Mouse (Mus musculus) kidney, adult 18-20 months (tissue): ENCODE data around the gene Cep70.

ENCODE experiments used
- DNase-seq: peaks from one replicate; pipeline ENCODE4 v3.0.0; 2021

Gene Cep70

DNA sequence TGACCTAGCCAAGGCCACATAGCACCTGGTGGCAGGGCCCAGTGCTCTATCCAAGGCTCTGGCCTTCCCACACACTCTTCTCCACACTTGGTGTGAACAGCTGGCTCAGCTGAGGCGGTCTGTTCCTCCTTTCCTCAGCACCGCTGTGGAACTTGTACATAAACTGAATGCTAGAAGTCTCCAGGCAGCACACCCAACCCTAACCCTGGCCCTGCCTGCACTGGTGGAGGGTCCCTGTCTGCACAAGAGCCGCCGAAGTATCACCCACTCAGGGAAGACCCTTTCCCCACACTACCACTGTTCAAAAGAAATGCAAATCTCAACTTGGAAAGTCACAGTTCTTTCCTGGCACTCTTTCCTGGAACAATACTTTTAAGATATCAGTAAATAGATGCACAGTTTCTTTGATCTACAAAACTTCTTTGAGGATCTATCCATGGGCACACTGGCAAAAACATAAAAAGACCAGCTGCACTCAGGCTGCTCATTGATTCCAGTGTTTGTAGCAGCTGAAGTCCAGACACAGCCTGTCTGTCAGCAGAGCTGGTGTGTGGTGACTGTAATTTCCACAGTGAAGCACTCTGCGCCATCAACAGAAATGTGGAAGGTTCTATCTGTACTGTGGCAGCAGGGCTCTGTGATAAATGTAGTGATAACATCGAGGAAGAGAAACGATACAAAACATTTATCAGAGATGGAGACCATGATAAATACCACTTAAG, 82.2 kb downstream of the Cep70 start:
- DNase-seq = no peak

DNA sequence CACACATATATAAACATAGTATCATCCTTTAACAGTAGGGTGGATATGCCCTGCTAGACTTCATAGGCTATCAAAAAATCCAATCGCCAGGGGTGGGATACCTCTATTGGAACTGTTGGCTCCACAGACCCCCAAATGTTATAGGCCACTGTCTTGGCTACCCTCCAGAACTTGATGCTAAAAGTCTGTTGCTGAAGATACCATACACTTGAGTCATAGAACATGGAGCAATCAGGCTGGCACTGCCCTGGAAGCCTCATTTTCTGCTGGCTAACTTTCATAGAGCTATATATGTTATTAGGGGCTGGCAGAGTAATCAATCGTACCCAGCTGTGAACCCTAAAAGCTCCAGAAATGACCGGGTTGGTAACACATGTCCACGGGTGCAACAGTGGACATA, 82.8 kb downstream of the Cep70 start:
- no peak for DNase-seq

DNA sequence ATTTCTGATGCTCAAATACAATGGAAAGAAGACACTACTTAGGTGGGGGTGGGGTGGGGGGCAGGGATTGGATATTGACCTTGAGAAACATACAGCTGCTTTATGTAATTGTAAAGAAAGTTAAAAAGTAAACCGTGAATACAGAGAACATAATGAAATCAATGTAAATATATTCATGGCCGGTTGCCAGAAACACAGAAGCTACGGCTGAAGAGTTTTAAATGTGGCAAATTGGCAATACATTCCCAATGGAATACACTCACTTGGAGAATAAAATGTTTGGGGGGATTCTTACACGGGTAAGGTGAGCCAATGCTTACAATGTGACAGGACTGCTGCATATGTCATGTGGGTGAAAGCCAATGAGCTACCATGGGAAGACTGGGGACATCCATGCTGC, 83.7 kb downstream of the Cep70 start:
- no peak for DNase-seq

DNA sequence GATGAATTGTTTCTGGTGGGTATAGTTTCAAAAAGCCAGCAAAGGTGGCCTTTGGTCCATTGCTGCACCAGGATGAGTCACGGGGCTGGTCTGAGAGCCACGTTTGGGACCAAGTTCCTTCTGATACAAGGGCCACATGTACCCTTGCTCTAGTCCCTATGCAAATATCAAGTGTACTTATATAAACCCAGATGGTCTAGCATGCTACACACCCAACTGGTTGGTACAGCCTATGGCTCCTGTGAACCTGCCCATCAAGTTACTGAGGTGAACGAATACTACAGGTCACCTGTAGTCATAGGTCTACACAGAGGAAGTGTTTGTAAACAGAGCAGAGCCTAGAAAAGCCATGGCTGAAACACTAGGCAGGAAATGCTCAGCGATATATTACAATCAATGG, 93.4 kb downstream of the Cep70 start:
- DNase-seq = no peak

DNA sequence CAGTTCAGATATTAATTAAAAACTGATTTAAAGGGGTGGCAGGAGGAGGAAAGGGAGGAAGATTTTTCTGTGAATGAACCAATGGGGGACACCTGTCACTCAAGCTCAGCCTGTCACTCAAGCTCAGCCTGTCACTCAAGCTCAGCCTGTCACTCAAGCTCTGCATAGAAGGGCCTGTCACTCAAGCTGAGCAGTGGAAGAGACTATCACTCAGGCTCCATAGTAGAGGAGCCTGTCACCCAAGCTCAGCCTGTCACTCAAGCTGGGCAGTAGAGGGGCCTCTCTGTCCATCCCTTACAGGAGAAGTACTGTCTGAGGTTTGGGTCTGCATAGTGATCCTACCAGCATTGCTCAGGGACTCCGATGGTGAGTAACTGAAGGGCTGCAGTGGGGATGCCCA, 95.1 kb downstream of the Cep70 start:
- DNase-seq = no peak

DNA sequence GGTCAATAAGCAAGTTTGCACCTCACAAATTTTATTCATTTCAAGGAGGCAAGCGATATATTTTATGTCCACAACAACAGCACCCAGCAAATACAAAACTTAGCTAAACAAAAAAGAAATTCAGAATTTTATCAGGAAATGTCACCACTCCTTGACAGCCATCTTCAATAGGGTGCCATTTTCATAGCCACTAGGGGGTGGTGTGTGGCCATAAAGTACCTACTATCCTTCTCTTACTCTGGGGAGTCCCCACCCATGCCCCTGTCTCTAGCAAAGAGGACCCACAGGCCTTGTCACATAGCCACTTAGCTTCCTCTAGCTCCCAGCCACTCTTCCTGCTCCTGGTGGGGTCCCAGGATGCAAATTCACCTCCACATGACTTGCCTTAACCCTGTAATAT, 96.0 kb downstream of the Cep70 start:
- DNase-seq = no peak

DNA sequence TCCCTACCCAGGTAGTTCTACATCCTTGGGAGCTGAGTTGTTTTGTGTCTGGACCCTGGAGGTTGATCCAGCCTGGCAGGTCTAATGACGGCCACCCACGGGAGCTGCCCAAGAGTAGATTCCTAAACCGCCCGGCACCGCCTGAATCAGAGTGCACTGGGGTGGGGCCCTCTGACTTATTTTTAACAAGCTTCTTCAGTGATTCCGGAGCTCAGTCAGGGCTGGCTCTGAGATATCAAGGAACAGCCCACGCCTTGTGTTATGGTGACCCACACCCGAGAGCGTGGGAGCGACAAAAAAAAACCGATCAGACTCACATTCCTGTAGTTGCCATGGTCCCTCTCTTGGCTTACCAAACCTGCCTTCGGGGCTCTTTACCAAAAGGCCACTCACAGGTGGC, 97.0 kb downstream of the Cep70 start:
- DNase-seq = no peak

DNA sequence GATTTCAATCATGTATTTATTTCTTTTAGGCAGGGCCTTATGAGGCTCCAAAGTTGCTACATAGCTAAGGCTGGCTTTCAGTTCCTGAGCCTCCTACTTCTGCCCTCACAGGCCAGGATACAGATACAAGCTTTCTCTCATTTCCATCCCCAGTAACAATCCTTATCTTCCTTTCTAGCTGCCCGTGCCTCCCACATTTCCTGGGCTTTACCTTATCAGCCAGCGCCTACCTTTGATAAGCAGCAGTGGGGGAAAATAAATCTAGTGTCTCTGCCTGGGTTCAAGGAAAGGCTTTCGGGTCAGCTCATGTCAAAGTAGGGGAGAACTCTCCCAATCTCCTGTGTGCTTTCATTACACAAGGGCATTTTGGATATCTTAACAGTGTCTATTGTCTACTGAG, 98.4 kb downstream of the Cep70 start:
- no peak for DNase-seq

DNA sequence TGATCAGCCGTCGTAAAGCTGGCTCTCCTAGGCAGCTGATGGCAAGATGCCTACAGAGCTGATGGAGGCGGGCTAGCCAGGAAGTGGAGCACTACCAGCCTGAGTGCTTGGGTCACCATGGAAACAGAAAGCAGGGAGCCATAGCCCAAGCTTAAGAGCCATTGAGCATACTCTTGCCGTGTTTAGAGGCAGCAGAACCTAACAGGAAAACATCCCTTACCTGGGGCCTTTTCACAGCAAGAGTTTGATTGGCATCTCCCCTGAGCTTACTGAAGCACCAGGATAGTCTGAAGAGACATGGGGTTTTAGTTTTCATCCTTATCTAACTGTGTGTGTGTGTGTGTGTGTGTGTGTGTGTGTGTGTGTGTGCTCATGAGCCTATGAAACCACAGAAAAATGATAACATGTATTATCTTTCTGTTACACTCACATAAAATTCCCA, 102.2 kb downstream of the Cep70 start:
- no peak for DNase-seq
